Mouse (Mus musculus) limb, embryonic 14.5 days (tissue): Measurements from ENCODE around the gene Gm21958. TPM values are rescaled to one million over a fixed set of nuclear protein-coding genes. Genes with fewer than 3 reads are reported as not detected.
A peak's percentile ranks its signal among the peaks of the same experiment; 100 is the strongest.

Experiments
- ATAC-seq: fragments of 200-750 bp; cut with Nextera tagmentation; 2 replicates; pipeline ENCODE4 v1.8.0; 2017; ENCODE audit warnings: low read depth, moderate number of reproducible peaks, moderate TSS enrichment; ENCODE audit not compliant: low FRiP score
- DNase-seq: peaks from one replicate; pipeline ENCODE4 v3.0.0-alpha.2; 2015; ENCODE audit warnings: low spot score
- H3K27ac ChIP-seq: fragments of 300-500 bp; sonication (generic); replicated peaks from 2 replicates; pipeline ENCODE4 v1.5.1; 2014; ENCODE audit warnings: low read depth, mild to moderate bottlenecking, low read length, moderate library complexity, mixed read lengths
- H3K27me3 ChIP-seq: fragments of 300-500 bp; sonication (generic); 2 replicates; pipeline ENCODE4 v1.6.1; 2014; ENCODE audit warnings: low read length, mixed read lengths; ENCODE audit not compliant: control insufficient read depth, insufficient read depth
- H3K36me3 ChIP-seq: fragments of 300-500 bp; sonication (generic); 2 replicates; pipeline ENCODE4 v1.6.1; 2014; ENCODE audit warnings: mild to moderate bottlenecking, low read length, moderate library complexity, mixed read lengths; ENCODE audit not compliant: control insufficient read depth, insufficient read depth
- H3K4me1 ChIP-seq: fragments of 300-500 bp; sonication (generic); 2 replicates; pipeline ENCODE4 v1.6.1; 2014; ENCODE audit warnings: antibody characterized with exemption, low read length, mixed read lengths; ENCODE audit not compliant: control insufficient read depth, insufficient read depth
- H3K4me2 ChIP-seq: fragments of 300-500 bp; sonication (generic); replicated peaks from 2 replicates; pipeline ENCODE4 v1.6.1; 2014; ENCODE audit warnings: low read depth, mild to moderate bottlenecking, low read length, moderate library complexity; ENCODE audit not compliant: severe bottlenecking
- H3K4me3 ChIP-seq: fragments of 300-500 bp; sonication (generic); replicated peaks from 2 replicates; pipeline ENCODE4 v1.5.1; 2014; ENCODE audit warnings: low read length
- H3K9ac ChIP-seq: fragments of 300-500 bp; sonication (generic); 2 replicates; pipeline ENCODE4 v1.6.1; 2014; ENCODE audit warnings: mild to moderate bottlenecking, low read depth, low read length, moderate library complexity; ENCODE audit not compliant: severe bottlenecking
- H3K9me3 ChIP-seq: fragments of 300-500 bp; sonication (generic); 2 replicates; pipeline ENCODE4 v1.6.1; 2016; ENCODE audit warnings: low read length; ENCODE audit not compliant: control insufficient read depth
- POLR2A ChIP-seq: fragments of 200-500 bp; IDR thresholded peaks from 2 replicates; pipeline ENCODE4 v1.8.0; 2012; ENCODE audit warnings: inconsistent platforms, mild to moderate bottlenecking, moderate library complexity, borderline replicate concordance; ENCODE audit not compliant: insufficient read depth, insufficient read length; ENCODE audit errors: extremely low read depth
- WGBS: fragments of 180-500 bp; shearing (Covaris S2); extraction: QIAGEN DNeasy Blood & Tissue Kit; methylation state at CpG from one replicate; pipeline ENCODE4 v1.1.7; 2014; 5-methylcytosine and 5-hydroxymethylcytosine counted together
- polyA plus RNA-seq, 2 experiments: library from polyadenylated mRNA; depleted of rRNA in 1 of 2; stranded (reverse) in 1 of 2; unstranded in 1 of 2; fragments of >200 nt; fragmentation: Nextera tagmentation in 1 of 2; extraction: Ambion mirVana in 1 of 2; gene quantifications; 2 replicates each; pipeline versions ENCODE4 v1.2.1 to v1.2.3; 2012 to 2014

Gene Gm21958
- polyA plus RNA-seq, 2 experiments = not detected

- DNase-seq = peak; percentile 16
- WGBS = 2% methylated on average over 11 of the region's 11 CpGs
- TF ChIP-seq POLR2A = no peak
- Histone ChIP-seq H3K36me3 (0 out of 2 replicates have a peak, but pooled peaks cover 5% of the 10 kb centered on the region), H3K27ac (peak overlapping the region; percentile 77; the same call in 1 of the 2 replicates), H3K9ac (peak overlapping the region; percentile 76), H3K27me3 (no peaks in the 10 kb centered on the region), H3K9me3 (no peaks in the 10 kb centered on the region), H3K4me1 (peaks cover 11% of the 10 kb centered on the region), H3K4me2 (peak overlapping the region; percentile 98), H3K4me3 (peak overlapping the region; percentile 75)
- ATAC-seq = no peak
These were observed 41.9 kb upstream of the Gm21958 start for GRCm38 (mm10) chr3:54756058-54756457.

GRCm38 (mm10) chr3:54755145-54756041, 41.2 kb upstream of the Gm21958 start, which contains the start of gene Smad9:
Gene Smad9 (plus strand): TSS chr3:54755582.
- peak within 1 kb of the TSS; percentile 77 for H3K27ac ChIP-seq
- peak; percentile 87 for ATAC-seq
- no peak for TF ChIP-seq POLR2A

GRCm38 (mm10) chr3:54753411-54753810, 39.3 kb upstream of the Gm21958 start:
- no peak overlapping the region for H3K27ac ChIP-seq
- DNase-seq = no peak
- WGBS = 73% methylated on average over 4 of the region's 4 CpGs
- H3K9me3 ChIP-seq = no peaks in the 10 kb centered on the region
- H3K27me3 ChIP-seq = no peaks in the 10 kb centered on the region
- H3K36me3 ChIP-seq = peaks cover 30% of the 10 kb centered on the region
- no peak overlapping the region for H3K4me2 ChIP-seq
- H3K4me1 ChIP-seq = peaks cover 11% of the 10 kb centered on the region
- H3K9ac ChIP-seq = no peak overlapping the region
- H3K4me3 ChIP-seq = no peak overlapping the region
- ATAC-seq = no peak
- no peak for TF ChIP-seq POLR2A

More at GRCm38 (mm10) chr3:54755145-54756041, 41.2 kb upstream of the Gm21958 start, which contains the start of gene Smad9:
- Histone ChIP-seq H3K27me3 (no peaks in the 10 kb centered on the region), H3K4me2 (peak within 1 kb of the TSS; percentile 98), H3K36me3 (peaks cover 10% of the 10 kb centered on the region), H3K9me3 (no peaks in the 10 kb centered on the region), H3K9ac (peak within 1 kb of the TSS; percentile 76), H3K4me1 (peaks cover 11% of the 10 kb centered on the region), H3K4me3 (peak within 1 kb of the TSS; percentile 75)
- under 1% methylated on average over 52 of the region's 66 CpGs for WGBS
- DNase-seq = peak; percentile 66

- Histone ChIP-seq H3K27ac (no peak overlapping the region), H3K36me3 (peaks cover 96% of the 10 kb centered on the region), H3K9me3 (no peaks in the 10 kb centered on the region), H3K9ac (no peak overlapping the region), H3K4me2 (no peak overlapping the region), H3K4me1 (no peaks in the 10 kb centered on the region), H3K4me3 (no peak overlapping the region), H3K27me3 (no peaks in the 10 kb centered on the region)
- WGBS = 53% methylated on average over 5 of the region's 5 CpGs
- ATAC-seq (no peak), DNase-seq (no peak)
- TF ChIP-seq POLR2A = no peak
These were observed 31.6 kb upstream of the Gm21958 start for GRCm38 (mm10) chr3:54745799-54746198.

GRCm38 (mm10) chr3:54741965-54742364, 27.8 kb upstream of the Gm21958 start:
- no peaks in the 10 kb centered on the region for H3K9me3 ChIP-seq
- peaks cover 84% of the 10 kb centered on the region for H3K36me3 ChIP-seq
- DNase-seq = no peak
- no peak overlapping the region for H3K9ac ChIP-seq
- no peak overlapping the region for H3K4me2 ChIP-seq
- H3K4me1 ChIP-seq = no peaks in the 10 kb centered on the region
- H3K4me3 ChIP-seq = no peak overlapping the region
- no peaks in the 10 kb centered on the region for H3K27me3 ChIP-seq
- 97% methylated on average over 11 of the region's 11 CpGs for WGBS
- no peak for ATAC-seq
- TF ChIP-seq POLR2A = no peak
- H3K27ac ChIP-seq = no peak overlapping the region
